Mouse (Mus musculus) midbrain, postnatal 0 days (tissue): ENCODE results near the gene Erf. TPM values are rescaled to one million over a fixed set of nuclear protein-coding genes. Genes with fewer than 3 reads are reported as not detected.

Source experiments
- ATAC-seq: fragments of 200-750 bp; cut with Nextera tagmentation; 2 replicates; pipeline ENCODE4 v1.8.0; 2017; ENCODE audit warnings: moderate number of reproducible peaks, mild to moderate bottlenecking, moderate TSS enrichment, moderate library complexity; ENCODE audit not compliant: low FRiP score
- DNase-seq: peaks from one replicate; pipeline ENCODE4 v3.0.0-alpha.2; 2015; ENCODE audit warnings: low spot score
- H3K27ac ChIP-seq: fragments of 300-500 bp; sonication (generic); 2 replicates; pipeline ENCODE4 v1.5.1; 2014; ENCODE audit warnings: low read depth, mild to moderate bottlenecking, low read length, mixed read lengths
- H3K27me3 ChIP-seq: fragments of 300-500 bp; sonication (generic); 2 replicates; pipeline ENCODE4 v1.6.1; 2014; ENCODE audit warnings: low read length, control low read depth, mixed read lengths; ENCODE audit not compliant: insufficient read depth
- H3K36me3 ChIP-seq: fragments of 300-500 bp; sonication (generic); 2 replicates; pipeline ENCODE4 v1.6.1; 2014; ENCODE audit warnings: low read length, control low read depth, mixed read lengths; ENCODE audit not compliant: insufficient read depth
- H3K4me1 ChIP-seq: fragments of 300-500 bp; sonication (generic); 2 replicates; pipeline ENCODE4 v1.6.1; 2014; ENCODE audit warnings: mild to moderate bottlenecking, control low read depth, antibody characterized with exemption, low read length, mixed read lengths; ENCODE audit not compliant: insufficient read depth
- H3K4me2 ChIP-seq: fragments of 300-500 bp; sonication (generic); 2 replicates; pipeline ENCODE4 v1.6.1; 2014; ENCODE audit warnings: low read depth, mild to moderate bottlenecking, low read length, mixed read lengths; ENCODE audit not compliant: poor library complexity, severe bottlenecking
- H3K4me3 ChIP-seq: fragments of 300-500 bp; sonication (generic); 2 replicates; pipeline ENCODE4 v1.5.1; 2014; ENCODE audit warnings: low read depth, mild to moderate bottlenecking, low read length, moderate library complexity
- H3K9ac ChIP-seq: fragments of 300-500 bp; sonication (generic); replicated peaks from 2 replicates; pipeline ENCODE4 v1.6.1; 2014; ENCODE audit warnings: mild to moderate bottlenecking, low read length, moderate library complexity, mixed read lengths; ENCODE audit not compliant: poor library complexity, severe bottlenecking
- H3K9me3 ChIP-seq: fragments of 300-500 bp; sonication (generic); 2 replicates; pipeline ENCODE4 v1.6.1; 2016; ENCODE audit warnings: low read length, control low read depth
- CTCF ChIP-seq: IDR thresholded peaks from 2 replicates; pipeline ENCODE4 v1.5.1; 2016; ENCODE audit warnings: antibody characterized with exemption, mild to moderate bottlenecking
- WGBS: fragments of 180-500 bp; shearing (Covaris S2); extraction: QIAGEN DNeasy Blood & Tissue Kit; methylation state at CpG from one replicate; pipeline ENCODE4 v1.1.7; 2014; 5-methylcytosine and 5-hydroxymethylcytosine counted together
- polyA plus RNA-seq: library from polyadenylated mRNA; unstranded; fragments of >200 nt; fragmentation: Nextera tagmentation; extraction: Ambion mirVana; gene quantifications from 2 replicates; pipeline ENCODE4 v1.2.1, GENCODE M21; 2015
- total RNA-seq: library from RNA; depleted of rRNA; stranded (reverse); fragments of >200 nt; gene quantifications from 2 replicates; pipeline ENCODE4 v1.2.3, GENCODE M21; 2014

Erf gene
- total and polyA plus RNA-seq, 2 experiments from 2014 or later = 3.0 to 15.8 TPM

DNA sequence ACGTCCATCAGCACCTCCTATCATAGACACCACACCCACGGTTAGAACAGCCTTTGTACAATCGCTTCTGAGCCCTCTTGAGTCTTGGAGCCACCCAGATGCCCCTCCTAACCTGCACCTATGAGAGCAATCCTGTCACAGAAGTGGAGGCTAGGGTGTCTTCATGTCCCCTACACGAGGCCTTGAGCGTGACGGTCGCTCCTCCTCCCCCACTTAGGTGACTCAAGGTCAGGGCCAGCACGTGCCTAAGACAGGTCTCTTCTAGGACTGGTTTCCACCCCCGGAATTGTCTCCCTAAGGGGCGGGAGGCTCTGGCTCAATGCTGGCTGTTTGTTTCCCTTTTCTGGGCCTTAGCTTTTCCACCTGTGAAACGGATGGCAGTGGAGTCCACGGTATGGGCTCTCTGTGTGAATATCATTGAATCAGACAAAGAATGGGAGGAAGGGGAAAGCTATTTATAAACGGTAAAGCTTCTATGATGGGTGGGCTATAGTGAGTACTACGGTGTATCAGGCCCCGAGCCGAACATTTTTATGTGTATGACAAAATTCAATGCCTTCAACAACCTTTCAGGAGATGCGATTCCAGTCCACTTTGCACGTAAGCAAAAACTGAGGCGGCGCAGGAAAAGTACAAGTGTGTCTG is 30.0 kb downstream of the Erf start, which contains the start of gene Dedd2:
Gene Dedd2, minus strand, starts transcription at position 159 of the 645 bp plus-strand sequence.
- ATAC-seq (no peak), DNase-seq (no peak)
- WGBS = 9% methylated on average over 20 of the region's 20 CpGs
- H3K27me3 ChIP-seq = no peaks in the 10 kb centered on the region
- TF ChIP-seq CTCF = no peak
- H3K36me3 ChIP-seq = peaks cover 20% of the 10 kb centered on the region
- peak within 1 kb of the TSS; percentile 75 for H3K4me3 ChIP-seq
- peak within 1 kb of the TSS; percentile 89 for H3K4me2 ChIP-seq
- H3K27ac ChIP-seq = peak within 1 kb of the TSS; percentile 78
- H3K9ac ChIP-seq = peak within 1 kb of the TSS; percentile 86
- H3K9me3 ChIP-seq = no peaks in the 10 kb centered on the region
- peaks cover 10% of the 10 kb centered on the region for H3K4me1 ChIP-seq

GRCm38 (mm10) chr7:25219756-25220456 is 30.7 kb downstream of the Erf start:
- WGBS = 4% methylated on average over 30 of the region's 31 CpGs
- TF ChIP-seq CTCF = no peak
- H3K27ac ChIP-seq = peak overlapping the region; percentile 78

GRCm38 (mm10) chr7:25219416-25219750 is 31.2 kb downstream of the Erf start:
- Histone ChIP-seq H3K27ac (peak overlapping the region; percentile 78), H3K9ac (peak overlapping the region; percentile 86), H3K36me3 (peaks cover 11% of the 10 kb centered on the region), H3K4me3 (peak overlapping the region; percentile 75), H3K27me3 (no peaks in the 10 kb centered on the region), H3K4me1 (peaks cover 10% of the 10 kb centered on the region), H3K4me2 (peak overlapping the region; percentile 89), H3K9me3 (no peaks in the 10 kb centered on the region)
- ATAC-seq = peak; percentile 32
- TF ChIP-seq CTCF = no peak
- no peak for DNase-seq
- WGBS = under 1% methylated on average over 16 of the region's 16 CpGs

More at GRCm38 (mm10) chr7:25219756-25220456, 30.7 kb downstream of the Erf start:
- peak; percentile 66 for ATAC-seq
- Histone ChIP-seq H3K4me2 (peak overlapping the region; percentile 89), H3K9me3 (no peaks in the 10 kb centered on the region), H3K9ac (peak overlapping the region; percentile 86), H3K4me1 (peaks cover 10% of the 10 kb centered on the region), H3K36me3 (peaks cover 16% of the 10 kb centered on the region), H3K27me3 (no peaks in the 10 kb centered on the region), H3K4me3 (peak overlapping the region; percentile 75)
- DNase-seq = peak; percentile 97

DNA sequence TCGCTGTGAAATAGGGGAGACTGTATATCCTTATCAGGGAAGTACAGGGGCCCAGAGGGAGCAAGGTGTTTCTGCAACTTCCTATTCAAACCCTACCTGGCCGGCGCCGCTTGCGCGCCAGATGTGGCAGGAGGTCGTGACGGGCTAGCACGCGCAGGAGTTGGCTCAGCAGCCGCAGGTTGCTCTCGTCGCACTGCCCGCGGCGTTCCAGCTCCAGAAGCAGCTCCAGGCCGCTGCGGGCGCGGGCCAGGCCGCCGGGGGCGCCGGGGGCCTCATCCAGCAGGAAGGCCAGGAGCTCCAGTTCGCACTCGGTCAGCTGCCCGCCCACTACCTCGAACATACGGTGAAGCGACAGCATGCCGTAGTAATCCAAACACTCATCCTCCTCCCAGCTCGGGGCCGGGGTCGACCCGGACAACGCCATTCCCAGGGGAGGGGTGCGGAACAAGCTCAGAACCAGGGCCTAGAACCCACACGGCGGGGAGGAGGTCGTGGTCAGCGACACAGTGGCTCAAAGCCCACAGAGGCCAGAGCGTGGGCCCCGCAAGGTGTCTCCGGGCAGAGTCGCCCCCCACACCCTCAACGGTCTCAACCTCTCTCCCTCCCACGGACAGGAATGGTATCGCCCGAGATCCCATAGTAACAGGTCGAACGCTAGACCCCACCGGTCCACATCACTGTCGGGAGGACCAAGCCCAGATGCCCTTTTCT is 31.7 kb downstream of the Erf start:
- Histone ChIP-seq H3K27ac (peak overlapping the region; percentile 78), H3K4me3 (peak overlapping the region; percentile 75), H3K4me2 (peak overlapping the region; percentile 89), H3K27me3 (no peaks in the 10 kb centered on the region), H3K9me3 (no peaks in the 10 kb centered on the region), H3K9ac (peak overlapping the region; percentile 86), H3K36me3 (peaks cover 8% of the 10 kb centered on the region), H3K4me1 (peaks cover 10% of the 10 kb centered on the region)
- WGBS = 1% methylated on average over 53 of the region's 53 CpGs
- peak; percentile 41; the same call in 1 of the 2 replicates for ATAC-seq
- DNase-seq = peak; percentile 62
- 0 out of 2 replicates have a peak, but pooled peaks have one; percentile 6 for TF ChIP-seq CTCF

- H3K4me1 ChIP-seq = peaks cover 10% of the 10 kb centered on the region
- H3K27ac ChIP-seq = no peak overlapping the region
- no peaks in the 10 kb centered on the region for H3K27me3 ChIP-seq
- no peak for TF ChIP-seq CTCF
- ATAC-seq (no peak), DNase-seq (no peak)
- no peaks in the 10 kb centered on the region for H3K9me3 ChIP-seq
- H3K36me3 ChIP-seq = peaks cover 6% of the 10 kb centered on the region
- 0 out of 2 replicates have a peak overlapping the region, but pooled peaks have one; percentile 8 for H3K9ac ChIP-seq
- no peak overlapping the region for H3K4me3 ChIP-seq
- no peak overlapping the region; the same call in 1 of the 2 replicates for H3K4me2 ChIP-seq
- 75% methylated on average over 12 of the region's 12 CpGs for WGBS
Observed at GRCm38 (mm10) chr7:25217653-25218395, 32.7 kb downstream of the Erf start.
